Mouse (Mus musculus) MN1 (cell line): ENCODE measurements around the gene Med15.

Experiments
- DNase-seq: peaks from one replicate; pipeline ENCODE4 v3.0.0-alpha.2; 2016; ENCODE audit warnings: low spot score

Gene Med15

GRCm38 (mm10) chr16:17732021-17732420 is 670 bp downstream of the Med15 start:
- no peak for DNase-seq

DNA sequence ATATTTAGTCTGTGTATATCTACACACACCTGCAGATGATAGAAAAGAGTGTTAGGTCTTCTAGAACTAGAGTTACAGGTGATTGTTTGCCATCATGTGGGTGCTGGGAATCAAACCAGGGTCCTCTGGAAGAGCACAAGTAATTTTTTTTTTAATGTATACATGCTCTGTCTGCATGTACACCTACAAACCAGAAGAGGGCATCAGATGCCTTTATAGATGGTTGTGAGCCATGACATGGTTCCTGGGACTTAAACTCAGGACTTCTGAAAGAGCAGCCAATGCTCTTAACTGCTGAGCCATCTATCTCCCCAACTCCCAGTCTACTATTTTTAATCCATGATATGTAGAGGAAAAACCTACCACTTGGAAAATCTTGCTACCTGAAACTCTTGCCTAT is 2.7 kb downstream of the Med15 start:
- DNase-seq, result no peak

- peak; percentile 67 for DNase-seq
Measured at GRCm38 (mm10) chr16:17727179-17727861, 5.4 kb downstream of the Med15 start.

DNA sequence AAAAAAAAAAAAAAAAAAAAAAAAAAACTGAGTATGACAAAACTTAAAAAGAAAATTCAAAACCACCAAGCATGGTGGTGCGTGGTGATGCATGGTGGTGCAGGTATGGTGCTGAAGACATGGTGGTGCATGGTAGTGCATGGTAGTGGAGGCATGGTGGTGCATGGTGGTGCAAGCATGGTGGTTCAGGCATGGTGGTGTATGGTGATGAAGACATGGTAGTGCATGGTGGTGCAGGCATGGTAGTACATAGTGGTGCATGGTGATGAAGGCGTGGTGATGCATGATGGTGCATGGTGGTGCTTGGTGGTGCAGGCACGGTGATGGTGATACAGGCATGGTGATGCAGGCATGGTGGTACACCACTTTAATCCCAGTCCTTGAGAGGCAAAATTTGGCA is 8.2 kb downstream of the Med15 start:
- no peak for DNase-seq

- no peak for DNase-seq
Measured at GRCm38 (mm10) chr16:17723325-17723626, 9.4 kb downstream of the Med15 start.

DNA sequence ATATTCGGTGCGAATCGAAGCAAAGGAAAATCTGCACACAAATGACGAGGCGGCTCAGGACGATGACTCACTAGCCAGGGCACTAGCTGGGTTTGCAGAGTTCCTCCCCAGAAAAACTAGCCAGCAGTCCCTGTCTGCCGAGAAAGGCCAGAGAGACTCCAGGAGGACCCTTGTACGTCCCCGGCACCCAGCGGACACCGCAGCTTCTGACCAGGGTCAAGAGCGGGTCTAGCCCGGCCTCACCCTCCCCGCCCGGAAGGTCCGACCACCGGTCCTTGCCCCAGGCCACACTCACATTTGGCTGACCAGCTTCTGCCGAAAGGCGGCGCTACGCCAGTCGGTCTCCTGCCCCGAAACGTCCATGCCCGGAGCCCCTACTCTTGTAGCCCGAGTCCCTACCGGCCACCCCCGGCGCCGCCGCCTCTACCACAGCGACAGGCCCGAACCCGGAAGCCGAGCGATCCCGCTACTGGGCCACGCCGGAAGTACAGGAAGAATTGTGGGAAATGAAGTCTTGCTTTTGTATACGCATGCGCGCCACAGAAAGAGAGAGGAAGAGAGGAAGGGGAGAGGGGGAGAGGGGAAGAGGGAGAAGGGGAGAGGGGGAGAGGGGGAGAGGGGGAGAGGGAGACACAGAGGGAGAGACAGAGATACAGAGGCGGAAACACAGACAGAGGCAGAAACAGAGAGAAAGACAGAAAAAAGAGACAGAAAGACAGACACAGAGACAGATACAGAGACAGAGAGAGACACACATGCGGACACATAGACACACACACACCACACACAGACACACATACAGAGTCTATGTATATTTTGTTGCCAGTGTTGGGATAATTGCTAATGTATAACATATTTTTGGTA is 10.0 kb downstream of the Med15 start:
- DNase-seq, result peak; percentile 93

- no peak for DNase-seq
Measured at GRCm38 (mm10) chr16:17721822-17722460, 10.8 kb downstream of the Med15 start.

- no peak for DNase-seq
Measured at GRCm38 (mm10) chr16:17721114-17721808, 11.4 kb downstream of the Med15 start.

DNA sequence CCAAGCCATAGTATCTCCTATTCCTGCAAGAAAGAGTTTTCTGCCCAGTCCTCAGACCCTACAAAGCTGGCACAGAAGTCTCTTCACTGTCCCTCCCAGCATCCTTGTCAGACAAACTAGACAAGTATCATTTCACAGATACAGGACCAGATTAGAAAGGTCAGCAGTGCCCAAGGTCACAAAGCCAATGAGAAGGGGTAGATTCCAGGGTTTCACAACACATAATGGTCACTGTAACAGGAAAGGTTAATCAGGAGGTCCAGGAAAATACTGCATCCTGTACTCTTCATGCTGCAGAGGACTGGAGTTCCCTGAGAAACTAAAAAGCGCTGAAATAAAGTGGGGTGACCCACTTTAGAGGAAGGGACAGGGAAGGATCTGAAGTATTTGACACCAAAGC is 14.9 kb downstream of the Med15 start:
- DNase-seq, result no peak

GRCm38 (mm10) chr16:17707541-17707940 is 25.1 kb downstream of the Med15 start:
- no peak for DNase-seq

- no peak for DNase-seq
Measured at GRCm38 (mm10) chr16:17701043-17701405, 31.7 kb downstream of the Med15 start.

DNA sequence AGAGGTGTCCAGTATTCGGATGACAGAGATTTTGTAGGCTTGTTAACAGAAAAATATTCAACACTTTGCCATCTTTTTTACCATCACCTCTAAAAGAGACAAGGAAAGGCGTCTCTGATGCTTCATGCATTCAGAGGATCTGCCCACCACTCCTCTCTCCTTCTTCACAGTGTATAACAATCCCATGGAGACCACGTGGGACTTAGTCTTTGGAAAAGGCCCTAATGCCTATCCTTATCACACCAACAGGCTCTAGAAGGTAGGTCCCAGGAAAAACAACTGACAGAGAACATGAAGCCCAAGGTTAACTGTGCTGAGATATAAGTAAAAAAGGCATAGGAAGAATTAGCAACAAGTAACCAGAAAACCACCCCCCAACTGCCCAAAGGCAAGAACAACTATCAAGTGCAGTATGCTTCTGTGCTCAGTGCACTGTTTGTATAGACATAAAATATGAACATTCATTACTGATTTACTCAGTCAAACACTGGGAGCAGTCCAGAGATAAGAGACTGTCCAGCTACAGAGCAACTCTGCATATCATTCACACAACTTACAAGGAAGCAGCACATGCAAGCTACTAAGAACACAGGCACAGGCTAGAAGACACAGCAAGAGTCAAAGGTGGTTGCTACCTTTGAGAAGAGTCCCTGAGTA is 32.2 kb downstream of the Med15 start:
- no peak for DNase-seq

DNA sequence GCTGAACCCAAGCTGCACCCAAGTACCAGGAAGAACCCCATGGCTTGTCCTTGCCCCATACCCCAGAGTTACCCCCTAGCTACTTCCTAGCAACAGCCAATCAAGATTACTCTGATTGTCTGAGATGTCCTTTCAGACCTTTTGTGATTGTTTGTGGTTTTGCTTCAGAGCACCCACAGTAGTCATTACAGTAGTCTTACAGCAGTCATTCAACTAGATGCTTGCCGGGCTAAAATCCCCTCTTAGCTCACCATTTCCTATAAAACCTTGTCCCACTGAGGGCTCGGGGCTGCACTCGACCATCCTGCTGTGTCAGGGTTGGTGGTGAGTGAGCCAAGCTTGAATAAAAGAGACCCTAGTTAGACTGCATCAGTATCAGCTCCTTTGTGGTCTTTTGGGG is 37.8 kb downstream of the Med15 start:
- DNase-seq, result no peak

DNA sequence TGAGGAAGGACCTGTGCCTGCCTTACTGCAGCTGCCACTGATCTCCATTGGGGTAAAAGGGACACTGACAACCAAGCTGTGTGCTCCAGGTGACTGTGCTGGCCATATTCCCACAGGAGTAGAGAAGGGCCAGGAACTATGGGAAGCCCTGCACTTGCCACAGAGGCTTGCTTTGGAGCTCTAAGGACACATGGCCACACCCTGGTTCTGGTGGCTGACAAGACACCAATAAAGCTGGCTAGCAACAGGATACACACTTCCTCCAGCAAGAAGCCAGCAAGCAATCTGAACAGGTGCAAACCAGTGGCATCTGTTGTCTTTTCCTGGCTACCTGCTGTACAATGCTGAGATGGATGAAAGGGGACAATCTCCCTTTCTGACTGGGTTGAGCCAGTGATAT is 62.8 kb downstream of the Med15 start:
- DNase-seq, result no peak

GRCm38 (mm10) chr16:17665568-17665967 is 67.1 kb downstream of the Med15 start:
- DNase-seq, result no peak

DNA sequence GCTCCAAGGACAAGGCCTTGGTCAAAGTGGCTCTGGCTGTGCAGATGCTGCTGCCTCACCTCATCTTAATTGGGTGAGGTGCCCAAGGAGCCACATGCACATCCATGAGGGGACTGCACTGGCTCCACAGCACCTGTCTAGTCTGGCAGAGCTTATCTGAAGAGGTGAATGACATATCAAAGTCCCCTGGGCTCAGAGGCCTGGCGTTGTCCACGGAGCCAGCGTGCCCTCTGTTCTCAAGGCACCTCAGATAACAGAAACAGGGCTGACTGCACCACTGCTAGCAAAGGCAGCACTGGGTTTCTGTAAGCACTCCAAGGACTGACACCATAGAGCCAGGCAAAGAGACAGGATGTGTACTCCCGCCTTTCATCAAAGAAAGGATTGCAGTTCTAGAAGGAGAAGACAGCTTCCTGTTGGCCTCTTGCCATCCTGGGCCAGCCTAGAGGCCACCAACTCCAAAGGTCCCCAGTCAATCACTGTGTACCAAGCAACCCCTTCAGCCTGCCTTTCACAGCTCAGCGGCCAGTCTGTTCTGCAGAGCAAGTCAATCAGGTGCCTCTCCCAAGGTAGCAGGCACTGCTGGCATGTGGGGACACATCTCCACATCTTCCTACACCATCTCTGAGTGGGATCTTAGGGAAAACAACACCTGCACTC is 76.3 kb downstream of the Med15 start:
- no peak for DNase-seq

GRCm38 (mm10) chr16:17654188-17654795 is 78.4 kb downstream of the Med15 start:
- DNase-seq, result no peak

DNA sequence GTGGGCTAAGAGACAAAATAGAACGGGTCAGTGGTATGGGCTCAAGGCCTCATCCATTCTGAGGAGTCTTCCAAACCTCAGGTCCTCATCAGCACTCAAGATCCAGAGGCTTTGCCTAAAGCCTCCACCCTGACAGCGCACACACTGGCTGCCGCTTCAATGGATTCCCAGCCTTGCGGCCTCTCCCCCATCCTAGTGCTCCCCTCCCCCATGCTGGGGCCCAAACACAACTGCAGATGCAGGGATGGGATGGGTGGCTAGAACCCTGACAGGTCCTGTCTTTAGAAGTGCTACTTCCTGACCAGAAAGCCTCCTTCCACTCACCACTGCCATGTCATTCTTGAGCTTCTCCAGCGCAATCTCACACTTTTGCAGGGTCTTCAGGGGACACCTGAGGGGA is 79.1 kb downstream of the Med15 start:
- DNase-seq, result no peak

DNA sequence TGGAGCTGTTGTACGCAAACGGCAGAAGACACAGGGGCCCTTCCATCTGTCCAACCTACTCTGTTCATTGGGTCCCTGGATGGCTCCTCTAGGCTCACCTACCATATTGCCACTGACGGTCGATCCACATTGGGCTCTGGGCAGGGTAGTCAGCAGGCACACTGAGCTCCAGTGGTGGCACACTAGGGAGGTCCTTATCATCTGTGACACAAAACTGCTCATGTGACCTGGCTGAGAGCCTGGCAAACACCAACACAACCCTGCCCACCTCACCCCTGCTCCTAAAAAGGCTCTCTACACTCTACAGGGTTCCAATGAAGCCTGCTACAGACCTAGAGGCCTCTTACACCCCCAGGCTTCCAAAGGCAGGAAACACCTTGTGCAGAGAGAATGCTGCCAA is 80.1 kb downstream of the Med15 start:
- no peak for DNase-seq

GRCm38 (mm10) chr16:17650711-17651110 is 82.0 kb downstream of the Med15 start:
- no peak for DNase-seq

DNA sequence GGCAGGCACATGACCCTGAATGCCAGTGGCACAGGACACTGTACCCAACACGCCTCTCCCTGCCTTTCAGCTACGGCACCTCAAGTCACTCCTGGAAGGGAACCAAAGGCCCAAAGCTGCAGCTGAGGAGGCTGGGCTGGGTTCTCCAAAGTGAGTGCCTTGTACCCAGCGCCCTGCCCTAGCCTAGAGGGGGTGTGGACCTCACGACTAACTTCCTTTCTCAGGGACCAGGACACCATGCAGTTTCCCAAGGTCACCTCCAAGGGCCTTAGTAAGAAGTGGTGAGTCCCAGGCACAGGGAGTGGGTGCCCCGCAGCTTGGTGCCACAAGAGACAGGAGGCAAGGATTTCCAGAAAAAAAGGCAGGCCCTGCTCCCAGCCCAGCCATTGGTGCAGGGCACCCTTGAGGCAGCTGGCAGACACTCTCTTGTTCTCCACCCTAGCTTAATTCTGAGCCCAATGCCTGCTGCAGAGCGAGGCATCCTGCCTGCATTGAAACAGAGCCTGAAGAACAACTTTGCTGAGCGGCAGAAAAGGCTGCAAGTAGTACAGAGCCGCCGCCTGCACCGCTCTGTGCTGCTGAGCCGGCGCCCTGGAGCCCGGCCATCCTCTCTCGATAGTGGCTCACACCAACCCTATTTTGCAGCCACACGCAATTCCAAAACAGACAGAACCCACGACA is 82.6 kb downstream of the Med15 start:
- DNase-seq, result no peak
